Mouse (Mus musculus): ENCODE measurements around the gene Etfdh.

DNA sequence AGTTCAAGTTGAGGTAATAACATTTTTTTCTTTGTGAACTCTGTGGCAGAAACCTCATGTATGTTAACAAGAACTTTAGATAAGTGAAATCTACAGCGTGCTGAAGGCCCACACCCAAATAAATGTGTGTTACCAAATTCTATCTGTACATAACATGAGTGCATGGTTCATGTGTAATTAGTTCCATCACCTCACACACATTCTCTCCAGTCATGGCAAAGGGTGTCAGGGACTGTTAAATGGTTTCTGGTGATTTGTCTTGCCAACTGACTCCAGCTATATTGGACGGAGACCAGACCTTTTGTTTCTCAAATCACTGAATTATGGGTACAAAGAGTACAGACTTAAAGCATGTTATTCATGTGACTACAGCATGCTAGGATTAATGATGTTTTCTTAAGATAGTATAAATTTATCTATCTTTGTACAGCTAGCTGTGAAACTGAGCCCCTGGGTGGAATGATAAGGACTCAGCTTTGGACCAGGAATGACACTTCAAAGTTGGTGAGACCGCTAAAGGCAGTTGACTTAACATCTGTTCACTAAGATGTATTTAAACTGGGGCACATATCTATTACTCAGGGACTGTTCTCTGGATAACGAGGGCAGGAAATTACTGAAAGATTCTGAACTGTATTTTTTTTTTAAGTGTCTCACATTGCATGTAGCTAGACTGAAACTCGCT, 49.3 kb downstream of the Etfdh start:
- TF ChIP-seq CTCF (IDR thresholded peaks at IDR 0.05; ENCODE audit: extremely low read depth, insufficient read depth, low read length) (no peak), POLR2A (IDR thresholded peaks at IDR 0.05; ENCODE audit: extremely low read depth, insufficient read depth, low read length) (no peak)

Data from cortical plate, adult 2 months (tissue).